Mouse (Mus musculus) MEL-GATA-1-ER (cell line): ENCODE results near the gene Zfp706.
A peak's percentile ranks its signal among the peaks of the same experiment; 100 is the strongest.
"Not testable (repeated sequence)": the region's sequence is repeated elsewhere in the genome, so short reads cannot be mapped to it uniquely, and the experiment has no call there.

Experiments used
- DNase-seq: peaks from one replicate; pipeline ENCODE4 v3.0.0-alpha.2; 2012; ENCODE audit warnings: low read depth; ENCODE audit errors: extremely low read depth

Gene Zfp706

DNA sequence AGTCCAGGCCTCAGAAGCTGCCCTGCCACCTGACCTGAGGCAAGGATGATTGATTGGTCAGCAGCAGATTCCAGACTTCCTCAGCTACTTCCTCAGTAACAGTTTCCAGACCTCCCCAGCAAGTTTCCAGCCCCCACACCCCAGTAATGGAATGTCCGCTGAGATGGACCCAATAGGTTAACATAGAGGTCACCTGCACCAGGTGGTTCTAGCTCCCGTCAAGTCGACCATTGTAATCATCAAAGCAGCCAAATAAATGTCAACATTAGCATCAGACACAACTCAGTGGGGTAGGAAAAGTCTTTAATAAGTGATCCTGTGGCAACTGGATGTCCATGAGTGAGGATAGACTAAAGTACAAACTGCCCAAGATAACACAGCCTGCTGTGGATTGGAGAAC lies 3.7 kb upstream of the Zfp706 start:
- DNase-seq = no peak

DNA sequence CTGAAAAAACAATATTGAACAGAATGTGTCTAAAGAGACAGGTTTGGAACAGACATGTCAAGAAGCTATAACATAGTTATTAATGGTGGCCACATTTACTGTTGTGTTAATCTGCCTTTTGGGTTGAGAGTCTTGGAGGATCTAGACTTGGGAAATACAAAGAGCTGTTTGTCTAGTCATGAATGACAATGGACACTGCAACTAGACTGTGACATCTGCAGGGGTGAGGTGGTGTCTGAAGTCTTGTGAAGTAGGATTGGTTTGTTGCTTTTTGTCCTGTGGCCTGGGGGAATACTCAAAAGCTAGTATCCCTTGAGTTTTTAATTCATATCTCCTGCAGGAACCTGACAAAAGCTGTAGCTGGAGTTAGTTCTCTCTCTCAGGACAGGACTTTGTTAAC lies 973 bp upstream of the Zfp706 start:
- DNase-seq = no peak

- DNase-seq = no peak
These were observed 416 bp upstream of the Zfp706 start for GRCm38 (mm10) chr15:37007959-37008419.

DNA sequence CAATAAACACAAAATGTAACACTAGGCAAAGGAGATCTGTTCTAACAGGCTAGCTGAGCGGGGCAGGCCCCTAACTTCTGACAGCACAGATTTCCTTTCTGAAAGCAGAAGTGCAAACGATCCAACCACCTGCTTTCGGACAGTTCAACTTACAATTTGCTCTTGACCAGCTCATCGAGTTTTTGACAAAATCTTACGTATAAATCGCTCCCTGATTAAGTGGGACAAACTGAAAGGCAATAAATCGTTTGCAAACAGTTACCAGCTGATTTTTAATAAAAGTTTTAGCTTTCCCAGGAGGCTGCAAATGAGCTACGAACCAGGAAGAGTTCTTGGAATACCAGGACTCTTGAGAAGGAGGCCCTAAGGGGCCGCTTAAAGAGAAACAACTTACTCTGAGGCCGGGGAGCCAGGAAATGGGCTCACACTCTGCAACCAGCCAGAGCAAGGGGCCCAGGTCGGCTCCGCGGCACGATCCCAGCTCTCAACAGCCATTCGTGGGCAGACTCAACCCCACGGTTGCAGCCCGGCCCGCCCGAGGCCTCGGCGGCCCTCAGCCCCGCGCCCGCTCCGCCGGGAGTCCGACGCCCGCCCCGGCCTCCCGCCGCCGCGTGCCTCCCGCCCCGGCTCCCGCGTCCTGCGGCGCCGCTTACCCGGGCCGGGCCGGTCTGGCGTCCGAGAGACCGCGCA lies 953 bp downstream of the Zfp706 start:
- DNase-seq = peak; percentile 66

DNA sequence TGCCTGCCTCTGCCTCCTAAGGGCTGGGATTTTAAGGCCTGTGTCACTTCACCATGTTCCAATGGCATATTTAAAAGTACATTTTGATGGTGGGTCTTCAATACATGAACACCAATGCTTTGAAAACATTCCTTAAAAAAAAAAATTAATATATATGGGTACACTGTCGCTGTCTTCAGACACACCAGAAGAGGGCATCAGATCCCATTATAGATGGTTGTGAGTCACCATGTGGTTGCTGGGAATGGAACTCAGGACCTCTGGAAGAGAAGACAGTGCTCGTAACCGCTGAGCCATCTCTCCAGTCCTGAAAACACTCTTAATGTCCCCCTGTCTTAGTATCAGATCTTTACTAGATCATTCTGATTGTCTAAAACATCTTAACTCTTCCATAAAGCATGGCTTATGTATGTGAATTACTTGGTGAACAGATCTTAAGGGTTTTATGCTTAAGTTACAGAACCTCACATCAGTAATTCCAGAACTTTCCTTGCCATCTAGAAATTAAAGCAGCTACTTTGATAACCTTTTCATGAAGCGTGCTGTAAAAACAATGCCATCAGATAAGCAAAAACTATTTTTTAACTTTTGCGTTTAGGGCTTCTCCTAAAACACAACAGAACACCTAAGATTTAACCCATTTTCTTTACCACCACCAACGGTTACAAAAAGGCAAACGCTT lies 1.6 kb downstream of the Zfp706 start:
- DNase-seq = no peak

- DNase-seq = no peak
These were observed 2.7 kb downstream of the Zfp706 start for GRCm38 (mm10) chr15:37004858-37005257.

DNA sequence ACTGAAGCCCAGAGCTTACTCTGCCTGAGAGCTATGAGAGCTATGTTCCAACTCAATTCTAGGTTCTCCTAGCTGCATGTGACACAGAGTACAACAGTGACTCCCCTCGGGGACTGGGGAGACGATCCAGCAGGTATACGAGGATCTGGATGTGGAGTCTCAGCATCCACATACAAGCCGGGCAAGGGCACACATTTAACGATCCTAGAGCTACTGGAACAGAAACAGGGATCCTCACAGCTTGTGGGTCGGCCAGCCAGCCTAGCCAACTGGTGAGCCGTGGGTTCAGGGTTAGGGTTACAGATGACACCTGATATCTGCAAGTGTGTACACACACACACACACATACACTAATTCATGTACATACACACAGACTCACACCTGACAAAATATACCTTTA lies 5.3 kb downstream of the Zfp706 start:
- no peak for DNase-seq

DNA sequence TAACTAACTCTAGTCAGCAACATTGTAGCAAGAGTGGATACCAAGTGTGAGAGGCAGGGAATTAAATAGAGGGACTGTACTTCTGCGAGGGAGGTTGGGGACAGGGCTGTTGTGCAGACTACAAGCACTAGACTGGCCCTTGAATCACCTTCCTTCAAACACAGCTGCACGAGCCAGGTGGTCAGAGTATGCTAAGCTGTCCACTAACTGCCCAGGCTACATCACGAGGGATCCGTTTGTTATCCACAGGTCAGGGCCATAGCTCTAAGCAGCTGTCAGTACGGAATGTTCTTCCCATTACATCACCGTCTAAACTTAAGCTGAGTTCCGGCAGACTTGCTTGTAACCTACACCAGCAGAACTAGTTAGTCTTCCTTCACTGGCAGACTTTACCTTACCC lies 8.0 kb downstream of the Zfp706 start:
- not testable (repeated sequence) for DNase-seq

DNA sequence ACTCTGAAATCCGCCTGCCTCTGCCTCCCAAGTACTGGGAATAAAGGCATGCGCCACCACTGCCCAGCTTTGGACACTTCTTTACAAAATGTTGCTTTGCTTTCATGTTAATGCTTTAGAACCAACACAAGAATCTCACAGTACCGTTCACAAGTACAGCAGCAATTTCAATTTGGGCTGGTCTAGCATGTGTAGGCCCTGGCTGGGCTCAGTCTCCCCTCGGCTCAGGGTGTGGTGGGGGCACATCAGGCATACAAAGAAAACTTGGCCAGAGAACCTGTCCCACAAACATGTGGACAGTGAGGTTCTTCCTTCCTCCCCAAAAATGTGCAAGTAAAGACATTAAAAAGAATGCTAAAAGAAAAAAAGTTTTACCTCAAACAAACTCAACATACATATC lies 12.4 kb downstream of the Zfp706 start:
- no peak for DNase-seq

- no peak for DNase-seq
These were observed 12.9 kb downstream of the Zfp706 start for GRCm38 (mm10) chr15:36994665-36995064.

- DNase-seq = no peak
These were observed 14.0 kb downstream of the Zfp706 start for GRCm38 (mm10) chr15:36993435-36994178.

GRCm38 (mm10) chr15:36991353-36991752 lies 16.2 kb downstream of the Zfp706 start:
- no peak for DNase-seq

- DNase-seq = no peak
These were observed 17.7 kb downstream of the Zfp706 start for GRCm38 (mm10) chr15:36989922-36990321.

- no peak for DNase-seq
These were observed 18.9 kb downstream of the Zfp706 start for GRCm38 (mm10) chr15:36988718-36989115.

DNA sequence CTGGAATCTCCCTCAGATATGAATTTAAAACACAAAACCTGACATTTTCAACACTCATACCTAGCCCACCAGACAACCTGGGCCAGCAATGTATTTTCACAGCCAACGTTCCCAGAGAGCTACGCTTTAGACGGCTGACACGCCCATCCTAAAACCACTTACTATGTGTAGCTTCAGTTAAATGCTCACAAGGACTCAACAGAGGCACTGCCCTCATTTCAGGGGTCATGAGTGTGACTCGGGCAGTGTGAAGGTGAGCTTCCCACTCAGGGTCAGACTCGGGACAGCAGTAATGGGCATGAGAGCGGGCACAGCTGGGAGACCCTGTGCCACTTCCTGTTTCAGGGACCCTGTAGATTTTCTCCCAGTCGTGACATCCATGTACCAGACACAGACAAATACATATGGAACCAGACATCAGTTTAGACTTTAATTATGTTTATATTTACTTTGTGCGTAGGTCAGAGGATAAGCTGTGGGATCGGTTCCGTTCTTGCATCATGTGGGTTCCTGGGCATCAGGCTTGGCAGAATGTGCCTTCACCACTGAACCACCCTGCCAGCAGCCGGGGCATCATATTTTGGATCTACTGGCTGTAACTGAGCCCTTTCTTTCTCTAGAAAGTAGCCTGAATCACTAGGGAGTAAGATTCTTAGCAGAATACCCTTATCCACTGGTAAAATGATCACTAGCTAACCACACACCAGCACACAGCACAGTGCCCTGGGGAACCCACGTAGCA lies 19.4 kb downstream of the Zfp706 start:
- no peak for DNase-seq

DNA sequence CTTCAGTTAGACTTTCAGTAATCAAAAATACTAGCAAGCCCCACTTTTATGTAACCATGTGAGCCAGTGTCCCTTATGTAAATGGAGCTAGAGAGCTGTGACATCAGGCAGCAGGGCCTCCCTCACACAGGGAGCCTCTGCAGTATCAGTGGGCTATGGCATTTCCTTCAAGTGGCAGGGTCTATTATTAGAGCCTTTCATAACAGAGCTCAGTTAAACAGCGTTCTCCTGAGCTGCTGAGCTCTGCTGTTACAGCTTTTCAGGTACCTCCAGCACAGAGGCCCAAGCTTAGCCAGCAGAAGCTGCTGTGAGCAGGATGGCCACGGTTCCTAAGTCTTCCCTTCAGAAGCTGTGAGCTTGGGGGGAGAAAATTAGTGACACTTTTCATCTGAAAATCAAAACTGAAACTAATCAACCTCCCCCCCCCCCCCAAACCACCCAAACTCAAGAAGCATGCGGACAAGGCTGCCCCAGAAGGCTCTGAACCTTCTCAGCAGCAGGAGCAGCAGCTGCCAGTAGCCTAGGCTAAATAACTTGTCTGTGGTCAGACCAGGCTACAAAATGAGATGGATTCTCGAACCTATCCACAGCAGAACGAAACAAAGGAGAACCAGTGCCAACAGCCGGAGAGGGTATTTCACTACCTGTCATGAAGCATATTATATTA lies 20.2 kb downstream of the Zfp706 start:
- DNase-seq = no peak

DNA sequence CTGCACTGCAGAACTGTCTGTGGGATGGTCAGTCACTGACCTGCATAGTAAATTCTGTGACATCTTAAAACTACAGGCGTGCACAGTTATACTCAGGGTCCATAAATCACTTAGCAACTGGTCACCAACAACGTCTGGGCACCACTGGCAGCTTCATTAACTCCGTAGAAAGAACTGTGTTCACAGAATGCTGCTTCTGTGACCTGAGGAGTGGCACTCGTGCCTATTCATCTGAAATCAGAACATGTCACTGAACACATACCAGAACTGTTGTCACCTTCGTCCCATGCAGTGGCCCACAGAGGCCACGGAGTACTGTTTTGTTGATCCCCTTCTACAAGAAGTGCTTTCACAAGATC lies 22.0 kb downstream of the Zfp706 start:
- DNase-seq = no peak

DNA sequence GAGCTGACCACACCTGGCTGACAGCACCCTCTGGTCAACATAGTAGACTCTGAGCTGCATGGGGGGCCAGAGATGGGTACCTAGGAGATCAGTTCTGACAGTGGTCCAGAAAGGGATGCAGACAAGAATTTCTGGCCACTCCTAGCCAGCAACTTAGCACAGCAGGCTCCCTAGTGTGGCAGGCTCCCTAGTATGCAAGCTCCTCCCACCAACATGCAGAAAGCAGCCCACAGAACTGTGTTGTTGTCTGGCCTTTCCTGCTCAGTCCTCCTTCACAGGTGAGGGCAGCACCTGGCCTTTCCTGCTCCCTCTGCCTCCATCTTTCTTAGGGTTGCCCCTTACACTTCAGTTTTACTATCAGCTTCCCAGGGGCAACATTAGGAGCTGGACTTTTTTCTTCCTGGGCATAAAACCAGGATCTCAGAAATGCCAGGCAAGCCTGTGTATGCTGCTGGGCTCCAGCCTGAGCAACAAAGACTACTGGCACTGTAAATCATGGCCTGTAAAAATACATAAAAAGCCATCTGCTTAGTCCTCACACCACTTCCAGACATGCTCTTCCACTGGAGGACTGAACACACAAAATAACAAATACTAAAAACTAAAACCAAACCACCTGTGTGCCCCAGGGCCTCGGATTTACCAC lies 22.5 kb downstream of the Zfp706 start:
- DNase-seq = no peak

- DNase-seq = no peak
These were observed 24.1 kb downstream of the Zfp706 start for GRCm38 (mm10) chr15:36983455-36983854.

DNA sequence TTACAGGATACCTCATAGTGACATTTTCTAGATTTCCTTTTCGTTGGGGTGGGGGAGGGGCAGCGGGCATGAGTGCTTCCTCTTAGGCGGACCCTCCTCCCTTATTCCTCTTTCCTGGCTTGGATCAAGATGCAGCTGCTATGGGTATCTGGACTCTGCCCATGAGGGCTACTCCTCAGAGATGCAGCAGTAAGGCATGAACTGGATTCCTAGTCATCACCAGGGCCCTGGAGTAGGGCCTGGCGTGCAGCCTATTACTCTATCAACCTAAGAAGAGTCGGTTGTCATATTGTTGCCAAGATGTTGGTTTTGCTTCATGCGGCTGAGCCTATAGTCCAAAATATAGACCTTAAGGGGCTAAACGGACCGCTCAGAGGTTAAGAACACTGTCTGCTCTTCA lies 27.3 kb downstream of the Zfp706 start:
- DNase-seq = no peak
